ENCODE assay signal across 11 mouse cellular contexts in genomic region chr9:48673804-48674203, GRCm38 (mm10).
A peak's percentile ranks its signal among the peaks of the same experiment; 100 is the strongest.
DNase-seq lines count a peak whose midpoint lies in the region; ATAC-seq and TF ChIP-seq lines count a peak whose summit lies in the region.
"Had no signal": no experiment of that assay in that cellular context is flagged by ENCODE, and none has a peak within 500 bp of the region (broad histone marks: within the 10 kb centered on the region; RNA-seq: fewer than 3 reads in every experiment).

No protein-coding gene starts in this region.

- ATAC-seq in forebrain, postnatal 0 days, result no peak
- ATAC-seq in kidney, postnatal 0 days (replicated peaks; ENCODE audit: low FRiP score, low read depth), result no peak
- no peak for ATAC-seq in kidney, embryonic 14.5 days (ENCODE audit: low FRiP score, low TSS enrichment)
- ATAC-seq in embryonic facial prominence, embryonic 14.5 days (ENCODE audit: low read depth), result no peak
- ATAC-seq in midbrain, embryonic 13.5 days, result no peak
- ATAC-seq in inflammation-experienced regulatory T-cells, adult 6 months, result no peak

- 35% methylated on average over 5 of the region's 5 CpGs for WGBS in forebrain, embryonic 10.5 days
- WGBS in forebrain, postnatal 0 days, result 21% methylated on average over 5 of the region's 5 CpGs
- 55% methylated on average over 5 of the region's 5 CpGs for WGBS in kidney, postnatal 0 days
- WGBS in kidney, embryonic 14.5 days, result 61% methylated on average over 5 of the region's 5 CpGs
- 37% methylated on average over 5 of the region's 5 CpGs for WGBS in embryonic facial prominence, embryonic 14.5 days
- WGBS in midbrain, embryonic 13.5 days, result 22% methylated on average over 5 of the region's 5 CpGs
- 94% methylated on average over 5 of the region's 5 CpGs for WGBS in thymus, adult 2 months

- no peak overlapping the region for H3K9ac ChIP-seq in forebrain, postnatal 0 days
- no peak overlapping the region for H3K9ac ChIP-seq in kidney, postnatal 0 days (ENCODE audit: low read depth, low read length)
- no peak overlapping the region for H3K9ac ChIP-seq in kidney, embryonic 14.5 days (ENCODE audit: low read depth, low read length)
- H3K9ac ChIP-seq in embryonic facial prominence, embryonic 14.5 days (ENCODE audit: low read depth, low read length), result no peak overlapping the region
- H3K9ac ChIP-seq in midbrain, embryonic 13.5 days (replicated peaks), result no peak overlapping the region
- H3K9ac ChIP-seq: lung, embryonic 14.5 days had no signal

- no peak overlapping the region for H3K4me2 ChIP-seq in forebrain, postnatal 0 days (ENCODE audit: low read depth)
- peak overlapping the region; percentile 13; the same call in 1 of the 2 replicates for H3K4me2 ChIP-seq in kidney, postnatal 0 days (ENCODE audit: low read length)
- H3K4me2 ChIP-seq in kidney, embryonic 14.5 days (replicated peaks; ENCODE audit: low read depth, low read length), result no peak overlapping the region
- H3K4me2 ChIP-seq in embryonic facial prominence, embryonic 14.5 days (ENCODE audit: low read depth, low read length), result no peak overlapping the region
- no peak overlapping the region for H3K4me2 ChIP-seq in midbrain, embryonic 13.5 days (replicated peaks)
- H3K4me2 ChIP-seq: lung, embryonic 14.5 days had no signal

- peaks cover 8% of the 10 kb centered on the region; the same call in 1 of the 2 replicates for H3K36me3 ChIP-seq in forebrain, embryonic 10.5 days (replicated peaks)
- H3K36me3 ChIP-seq in forebrain, postnatal 0 days (ENCODE audit: insufficient read depth), result no peaks in the 10 kb centered on the region
- H3K36me3 ChIP-seq in kidney, postnatal 0 days (ENCODE audit: insufficient read depth, low read length), result no peaks in the 10 kb centered on the region
- no peaks in the 10 kb centered on the region for H3K36me3 ChIP-seq in kidney, embryonic 14.5 days (ENCODE audit: control insufficient read depth, insufficient read depth, low read length)
- H3K36me3 ChIP-seq in embryonic facial prominence, embryonic 14.5 days (ENCODE audit: control insufficient read depth, insufficient read depth, low read length), result no peaks in the 10 kb centered on the region
- no peaks in the 10 kb centered on the region for H3K36me3 ChIP-seq in midbrain, embryonic 13.5 days
- H3K36me3 ChIP-seq in thymus, adult 2 months (ENCODE audit: control insufficient read depth, insufficient read depth, low read length), result no peaks in the 10 kb centered on the region

- H3K27ac ChIP-seq in forebrain, embryonic 10.5 days, result peak overlapping the region; percentile 72
- no peak overlapping the region for H3K27ac ChIP-seq in forebrain, postnatal 0 days (ENCODE audit: low read depth, low read length)
- H3K27ac ChIP-seq in kidney, postnatal 0 days, result peak overlapping the region; percentile 25; the same call in 1 of the 2 replicates
- no peak overlapping the region for H3K27ac ChIP-seq in kidney, embryonic 14.5 days (ENCODE audit: low read depth, low read length)
- peak overlapping the region; percentile 29 for H3K27ac ChIP-seq in embryonic facial prominence, embryonic 14.5 days (replicated peaks; ENCODE audit: low read depth, low read length)
- H3K27ac ChIP-seq in midbrain, embryonic 13.5 days, result 0 out of 2 replicates have a peak overlapping the region, but pooled peaks have one; percentile 32
- H3K27ac ChIP-seq in thymus, adult 2 months (ENCODE audit: control insufficient read depth, insufficient read depth, low read length), result no peak overlapping the region

- H3K4me3 ChIP-seq in forebrain, embryonic 10.5 days, result no peak overlapping the region
- H3K4me3 ChIP-seq in forebrain, postnatal 0 days (ENCODE audit: low read depth, low read length), result no peak overlapping the region
- H3K4me3 ChIP-seq in kidney, postnatal 0 days (replicated peaks; ENCODE audit: low read depth, low read length), result no peak overlapping the region
- H3K4me3 ChIP-seq in kidney, embryonic 14.5 days (ENCODE audit: low read length), result no peak overlapping the region
- H3K4me3 ChIP-seq in embryonic facial prominence, embryonic 14.5 days (ENCODE audit: low read depth, low read length), result no peak overlapping the region
- H3K4me3 ChIP-seq in midbrain, embryonic 13.5 days (replicated peaks), result no peak overlapping the region
- H3K4me3 ChIP-seq in thymus, adult 2 months (ENCODE audit: control insufficient read depth, insufficient read depth, low read length), result no peak overlapping the region

- peaks cover 7% of the 10 kb centered on the region for H3K27me3 ChIP-seq in forebrain, embryonic 10.5 days (ENCODE audit: poor library complexity, severe bottlenecking)
- H3K27me3 ChIP-seq in forebrain, postnatal 0 days (ENCODE audit: insufficient read depth, low read length), result no peaks in the 10 kb centered on the region
- H3K27me3 ChIP-seq in kidney, postnatal 0 days (ENCODE audit: insufficient read depth, low read length), result no peaks in the 10 kb centered on the region
- H3K27me3 ChIP-seq in kidney, embryonic 14.5 days (ENCODE audit: control insufficient read depth, insufficient read depth, low read length), result 0 out of 2 replicates have a peak, but pooled peaks cover 3% of the 10 kb centered on the region
- H3K27me3 ChIP-seq in embryonic facial prominence, embryonic 14.5 days (replicated peaks; ENCODE audit: control insufficient read depth, insufficient read depth, low read length), result no peaks in the 10 kb centered on the region
- H3K27me3 ChIP-seq in midbrain, embryonic 13.5 days, result no peaks in the 10 kb centered on the region
- no peaks in the 10 kb centered on the region for H3K27me3 ChIP-seq in thymus, adult 2 months (ENCODE audit: control insufficient read depth, insufficient read depth, low read length)

- TF ChIP-seq POLR2A in thymus, adult 2 months (IDR thresholded peaks at IDR 0.05; ENCODE audit: control insufficient read depth, extremely low read depth, insufficient read depth, low read length, poor library complexity), result no peak

- H3K9me3 ChIP-seq in forebrain, embryonic 10.5 days, result no peaks in the 10 kb centered on the region
- no peaks in the 10 kb centered on the region for H3K9me3 ChIP-seq in forebrain, postnatal 0 days (ENCODE audit: low read length)
- no peaks in the 10 kb centered on the region for H3K9me3 ChIP-seq in kidney, postnatal 0 days (replicated peaks; ENCODE audit: low read length)
- H3K9me3 ChIP-seq in kidney, embryonic 14.5 days (ENCODE audit: control insufficient read depth, low read length), result no peaks in the 10 kb centered on the region
- no peaks in the 10 kb centered on the region for H3K9me3 ChIP-seq in embryonic facial prominence, embryonic 14.5 days (ENCODE audit: control insufficient read depth, low read length)
- no peaks in the 10 kb centered on the region for H3K9me3 ChIP-seq in midbrain, embryonic 13.5 days

- no peak for DNase-seq in forebrain, embryonic 10.5 days (ENCODE audit: extremely low spot score, low spot score)
- DNase-seq in forebrain, postnatal 0 days, result no peak
- no peak for DNase-seq in kidney, postnatal 0 days (ENCODE audit: low spot score)
- no peak for DNase-seq in embryonic facial prominence, embryonic 14.5 days (ENCODE audit: low spot score)
- no peak for DNase-seq in thymus, adult 2 months
- DNase-seq: cerebellum, adult 2 months; left cerebral cortex, postnatal 4 days had no signal

- no peak for TF ChIP-seq CTCF in forebrain, postnatal 0 days (IDR thresholded peaks at IDR 0.05; ENCODE audit: low read depth)
- no peak for TF ChIP-seq CTCF in kidney, postnatal 0 days (IDR thresholded peaks at IDR 0.05; ENCODE audit: low read depth)
- TF ChIP-seq CTCF in thymus, adult 2 months (IDR thresholded peaks at IDR 0.05; ENCODE audit: borderline replicate concordance, control insufficient read depth, extremely low read depth, insufficient read depth, low read length, poor library complexity), result no peak

- H3K4me1 ChIP-seq in forebrain, embryonic 10.5 days, result peaks cover 89% of the 10 kb centered on the region
- peaks cover 28% of the 10 kb centered on the region for H3K4me1 ChIP-seq in forebrain, postnatal 0 days (ENCODE audit: insufficient read depth)
- H3K4me1 ChIP-seq in kidney, postnatal 0 days (replicated peaks; ENCODE audit: insufficient read depth, low read length), result peaks cover 15% of the 10 kb centered on the region
- H3K4me1 ChIP-seq in kidney, embryonic 14.5 days (ENCODE audit: control insufficient read depth, insufficient read depth, low read length), result peaks cover 24% of the 10 kb centered on the region
- H3K4me1 ChIP-seq in embryonic facial prominence, embryonic 14.5 days (ENCODE audit: control insufficient read depth, insufficient read depth, low read length), result peaks cover 22% of the 10 kb centered on the region
- peaks cover 65% of the 10 kb centered on the region for H3K4me1 ChIP-seq in midbrain, embryonic 13.5 days (replicated peaks)
- H3K4me1 ChIP-seq in thymus, adult 2 months (replicated peaks; ENCODE audit: control insufficient read depth, insufficient read depth, low read length), result no peaks in the 10 kb centered on the region

Comparison
In these comparisons a context has a peak if more than half of its experiments do, and no peak if none do; other contexts are left out.
1. H3K27ac ChIP-seq: peak in forebrain, embryonic 10.5 days (single experiment), kidney, postnatal 0 days (single experiment), embryonic facial prominence, embryonic 14.5 days (single experiment) and midbrain, embryonic 13.5 days (single experiment); none in forebrain, postnatal 0 days (single experiment), kidney, embryonic 14.5 days (single experiment) and thymus, adult 2 months (single experiment).